Mouse (Mus musculus) MEL (cell line): ENCODE measurements at regions not wholly inside any gene's neighbourhood (a gene's known extent, or its start where the extent isn't known, plus 50 kb on each side); places are given as distances from the start of the nearest gene placed in this dataset.

Experiments
- CTCF ChIP-seq, 3 experiments: IDR thresholded peaks in 2 of 3; conservative IDR thresholded peaks in 1 of 3; 2 replicates each; pipeline ENCODE4 v1.5.1; 2011 to 2012; ENCODE audit warnings: low read length in 3 of 3, low read depth in 2 of 3, mild to moderate bottlenecking in 2 of 3, improper control_type of control experiment in 1 of 3, inconsistent platforms in 1 of 3, mixed read lengths in 1 of 3, moderate library complexity in 1 of 3; ENCODE audit not compliant: control insufficient read depth in 1 of 3, insufficient read depth in 1 of 3, poor library complexity in 1 of 3, severe bottlenecking in 1 of 3
- MXI1 ChIP-seq: IDR thresholded peaks from 2 replicates; pipeline ENCODE4 v1.6.1; 2011; ENCODE audit warnings: mild to moderate bottlenecking, low read depth, low read length, improper control_type of control experiment
- POLR2A ChIP-seq, 2 experiments: IDR thresholded peaks; 2 replicates each; pipeline ENCODE4 v1.6.1; 2011 to 2012; ENCODE audit warnings: low read length in 2 of 2, mild to moderate bottlenecking in 2 of 2, control low read depth in 1 of 2, improper control_type of control experiment in 1 of 2, low read depth in 1 of 2, moderate library complexity in 1 of 2; ENCODE audit not compliant: control insufficient read depth in 1 of 2, insufficient read depth in 1 of 2, poor library complexity in 1 of 2
- ZMIZ1 ChIP-seq: IDR thresholded peaks from 2 replicates; pipeline ENCODE4 v1.6.1; 2012; ENCODE audit warnings: low read depth, mild to moderate bottlenecking, inconsistent platforms, low read length, improper control_type of control experiment, moderate library complexity

- TF ChIP-seq ZMIZ1: no peak
- no peak for TF ChIP-seq CTCF (IDR thresholded peaks at IDR 0.05 in 2 of 3, conservative IDR thresholded peaks at IDR 0.05 in 1 of 3; ENCODE audit: control insufficient read depth in 1 of 3, insufficient read depth in 1 of 3, low read depth in 2 of 3, low read length in 3 of 3, poor library complexity in 1 of 3, severe bottlenecking in 1 of 3)
- TF ChIP-seq MXI1: no peak
- no peak for TF ChIP-seq POLR2A (IDR thresholded peaks at IDR 0.05; ENCODE audit: control insufficient read depth in 1 of 2, insufficient read depth in 1 of 2, low read depth in 1 of 2, low read length in 2 of 2, poor library complexity in 1 of 2)
Measured at GRCm38 (mm10) chr12:93281816-93282215, 1432.9 kb upstream of the Sel1l start.
